Mouse (Mus musculus) bone marrow macrophage, adult 2 months (primary cell): ENCODE measurements around the gene Sult2b1.

ENCODE experiments used
- CTCF ChIP-seq: IDR thresholded peaks from 2 replicates; pipeline ENCODE4 v1.5.1; 2012; ENCODE audit warnings: low read depth, mild to moderate bottlenecking, low read length, moderate library complexity
- POLR2A ChIP-seq: IDR thresholded peaks from 2 replicates; pipeline ENCODE4 v1.6.1; 2012; ENCODE audit warnings: mild to moderate bottlenecking, low read depth, low read length, borderline replicate concordance

- TF ChIP-seq CTCF, result no peak
- no peak for TF ChIP-seq POLR2A
Observed at GRCm38 (mm10) chr7:45697894-45698293, 86.6 kb downstream of the Sult2b1 start.
